Mouse (Mus musculus) cerebellum, postnatal 25 days (tissue): ENCODE data around the gene Rmi1.
"Not testable (repeated sequence)": the region's sequence is repeated elsewhere in the genome, so short reads cannot be mapped to it uniquely, and the experiment has no call there.

Source experiments
- DNase-seq, 2 experiments: peaks; one replicate each; pipeline ENCODE4 v3.0.0; 2021; ENCODE audit warnings: mixed read lengths in 2 of 2

Rmi1 gene

GRCm38 (mm10) chr13:58402003-58402743 is at the start of gene Rmi1:
Rmi1 (plus strand) TSS chr13:58402248.
- DNase-seq = peak; percentile 99 to 100

- DNase-seq = no peak
These were observed 49.1 kb upstream of the Rmi1 start for GRCm38 (mm10) chr13:58352996-58353395.

- DNase-seq = peak; percentile 69 to 83
These were observed 43.3 kb upstream of the Rmi1 start, which contains the start of gene Kif27 for GRCm38 (mm10) chr13:58358629-58359303. Kif27 (minus strand) TSS chr13:58359122.

- no peak for DNase-seq
These were observed 42.8 kb upstream of the Rmi1 start for GRCm38 (mm10) chr13:58359304-58359653.

- DNase-seq = no peak
These were observed 37.5 kb upstream of the Rmi1 start for GRCm38 (mm10) chr13:58364353-58365175.

- DNase-seq = not testable (repeated sequence)
These were observed 36.9 kb upstream of the Rmi1 start for GRCm38 (mm10) chr13:58365179-58365578.

- no peak for DNase-seq
These were observed 35.7 kb upstream of the Rmi1 start for GRCm38 (mm10) chr13:58366373-58366772.

- DNase-seq = no peak
These were observed 34.4 kb upstream of the Rmi1 start for GRCm38 (mm10) chr13:58367641-58368040.

GRCm38 (mm10) chr13:58368835-58369234 is 33.2 kb upstream of the Rmi1 start:
- DNase-seq = no peak

GRCm38 (mm10) chr13:58372278-58373152 is 29.5 kb upstream of the Rmi1 start:
- DNase-seq = no peak

GRCm38 (mm10) chr13:58373153-58373470 is 28.9 kb upstream of the Rmi1 start:
- DNase-seq = no peak

GRCm38 (mm10) chr13:58384371-58384770 is 17.7 kb upstream of the Rmi1 start:
- DNase-seq = no peak

- peak; percentile 63 to 67 for DNase-seq
These were observed 17.1 kb upstream of the Rmi1 start, which contains the start of gene 2210016F16Rik for GRCm38 (mm10) chr13:58384779-58385546. 2210016F16Rik (minus strand) TSS chr13:58385225.

- no peak for DNase-seq
These were observed 16.5 kb upstream of the Rmi1 start for GRCm38 (mm10) chr13:58385547-58385920.

GRCm38 (mm10) chr13:58387948-58388347 is 14.1 kb upstream of the Rmi1 start:
- peak; percentile 69 to 81 for DNase-seq

GRCm38 (mm10) chr13:58388379-58388778 is 13.7 kb upstream of the Rmi1 start:
- DNase-seq = no peak

- no peak for DNase-seq
These were observed 12.6 kb upstream of the Rmi1 start for GRCm38 (mm10) chr13:58389324-58389951.

- not testable (repeated sequence) for DNase-seq
These were observed 7.7 kb upstream of the Rmi1 start for GRCm38 (mm10) chr13:58394392-58394791.

GRCm38 (mm10) chr13:58397651-58398050 is 4.4 kb upstream of the Rmi1 start:
- DNase-seq = no peak

- DNase-seq = no peak
These were observed 1.5 kb upstream of the Rmi1 start for GRCm38 (mm10) chr13:58400576-58400975.
